Mouse (Mus musculus) liver, embryonic 16.5 days (tissue): ENCODE data around the gene Bloc1s2. TPM values are rescaled to one million over a fixed set of nuclear protein-coding genes. Genes with fewer than 3 reads are reported as not detected.
"Not testable (repeated sequence)": the region's sequence is repeated elsewhere in the genome, so short reads cannot be mapped to it uniquely, and the experiment has no call there.

Experiments
- ATAC-seq: fragments of 200-750 bp; cut with Nextera tagmentation; 2 replicates; pipeline ENCODE4 v1.8.0; 2017; ENCODE audit warnings: low read depth, mild to moderate bottlenecking, moderate number of reproducible peaks, moderate library complexity
- H3K27ac ChIP-seq: fragments of 300-500 bp; sonication (generic); 2 replicates; pipeline ENCODE4 v1.5.1; 2014; ENCODE audit warnings: mild to moderate bottlenecking, low read length
- H3K27me3 ChIP-seq: fragments of 300-500 bp; sonication (generic); 2 replicates; pipeline ENCODE4 v1.6.1; 2014; ENCODE audit warnings: low read depth, low read length, mixed read lengths; ENCODE audit not compliant: control insufficient read depth, insufficient read depth
- H3K36me3 ChIP-seq: fragments of 300-500 bp; sonication (generic); 2 replicates; pipeline ENCODE4 v1.6.1; 2014; ENCODE audit warnings: mild to moderate bottlenecking; ENCODE audit not compliant: control insufficient read depth, insufficient read depth
- H3K4me1 ChIP-seq: fragments of 300-500 bp; sonication (generic); 2 replicates; pipeline ENCODE4 v1.6.1; 2014; ENCODE audit warnings: low read depth, low read length, mixed read lengths; ENCODE audit not compliant: control insufficient read depth
- H3K4me2 ChIP-seq: fragments of 300-500 bp; sonication (generic); 2 replicates; pipeline ENCODE4 v1.6.1; 2014; ENCODE audit warnings: low read depth, low read length, mixed read lengths
- H3K4me3 ChIP-seq: fragments of 300-500 bp; sonication (generic); 2 replicates; pipeline ENCODE4 v1.5.1; 2014; ENCODE audit warnings: low read depth, mild to moderate bottlenecking, low read length
- H3K9ac ChIP-seq: fragments of 300-500 bp; sonication (generic); 2 replicates; pipeline ENCODE4 v1.6.1; 2014; ENCODE audit warnings: low read depth, low read length
- H3K9me3 ChIP-seq: fragments of 300-500 bp; sonication (generic); replicated peaks from 2 replicates; pipeline ENCODE4 v1.6.1; 2016; ENCODE audit warnings: low read length; ENCODE audit not compliant: control insufficient read depth
- WGBS: fragments of 180-500 bp; shearing (Covaris S2); extraction: QIAGEN DNeasy Blood & Tissue Kit; methylation state at CpG from one replicate; pipeline ENCODE4 v1.1.7; 2014; ENCODE audit not compliant: insufficient replicate concordance; 5-methylcytosine and 5-hydroxymethylcytosine counted together
- polyA plus RNA-seq: library from polyadenylated mRNA; unstranded; fragments of >200 nt; fragmentation: Nextera tagmentation; extraction: Ambion mirVana; gene quantifications from 2 replicates; pipeline ENCODE4 v1.2.1, GENCODE M21; 2015

Gene Bloc1s2
- polyA plus RNA-seq, 1 experiment from 2014 or later, result 27.0 TPM

DNA sequence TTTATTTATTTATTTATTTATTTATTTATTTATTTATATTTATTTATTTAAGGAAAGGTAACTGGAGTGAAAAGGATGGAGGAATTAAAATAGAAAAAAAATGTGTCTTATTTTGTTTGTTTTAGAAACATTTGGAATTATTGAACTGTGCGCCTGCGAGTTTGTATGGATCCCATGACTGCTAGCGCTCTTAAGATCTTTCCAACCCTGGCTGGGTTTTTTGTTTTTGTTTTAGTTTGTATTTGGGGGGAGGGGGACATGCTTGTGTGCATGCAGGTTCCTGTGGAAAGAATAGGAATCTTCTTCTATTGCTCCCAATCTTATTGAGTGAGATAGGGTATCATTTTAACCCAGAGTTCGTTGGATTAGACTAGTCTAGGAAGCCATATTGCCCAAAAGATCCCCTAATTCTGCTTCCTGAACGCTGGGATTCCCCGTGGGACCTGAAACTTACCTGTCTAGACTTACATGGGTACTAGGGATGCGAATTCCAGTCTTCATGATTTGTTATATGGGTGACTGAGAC lies 10.2 kb downstream of the Bloc1s2 start:
- ATAC-seq, result no peak
- peak overlapping the region; percentile 98 for H3K4me3 ChIP-seq
- WGBS, result 30% methylated on average over 7 of the region's 7 CpGs
- peak overlapping the region; percentile 90 for H3K4me2 ChIP-seq
- peaks cover 13% of the 10 kb centered on the region for H3K4me1 ChIP-seq
- H3K27ac ChIP-seq, result no peak overlapping the region
- peaks cover 3% of the 10 kb centered on the region for H3K36me3 ChIP-seq
- no peaks in the 10 kb centered on the region for H3K9me3 ChIP-seq
- H3K9ac ChIP-seq, result peak overlapping the region; percentile 13; the same call in 1 of the 2 replicates
- H3K27me3 ChIP-seq, result no peaks in the 10 kb centered on the region

DNA sequence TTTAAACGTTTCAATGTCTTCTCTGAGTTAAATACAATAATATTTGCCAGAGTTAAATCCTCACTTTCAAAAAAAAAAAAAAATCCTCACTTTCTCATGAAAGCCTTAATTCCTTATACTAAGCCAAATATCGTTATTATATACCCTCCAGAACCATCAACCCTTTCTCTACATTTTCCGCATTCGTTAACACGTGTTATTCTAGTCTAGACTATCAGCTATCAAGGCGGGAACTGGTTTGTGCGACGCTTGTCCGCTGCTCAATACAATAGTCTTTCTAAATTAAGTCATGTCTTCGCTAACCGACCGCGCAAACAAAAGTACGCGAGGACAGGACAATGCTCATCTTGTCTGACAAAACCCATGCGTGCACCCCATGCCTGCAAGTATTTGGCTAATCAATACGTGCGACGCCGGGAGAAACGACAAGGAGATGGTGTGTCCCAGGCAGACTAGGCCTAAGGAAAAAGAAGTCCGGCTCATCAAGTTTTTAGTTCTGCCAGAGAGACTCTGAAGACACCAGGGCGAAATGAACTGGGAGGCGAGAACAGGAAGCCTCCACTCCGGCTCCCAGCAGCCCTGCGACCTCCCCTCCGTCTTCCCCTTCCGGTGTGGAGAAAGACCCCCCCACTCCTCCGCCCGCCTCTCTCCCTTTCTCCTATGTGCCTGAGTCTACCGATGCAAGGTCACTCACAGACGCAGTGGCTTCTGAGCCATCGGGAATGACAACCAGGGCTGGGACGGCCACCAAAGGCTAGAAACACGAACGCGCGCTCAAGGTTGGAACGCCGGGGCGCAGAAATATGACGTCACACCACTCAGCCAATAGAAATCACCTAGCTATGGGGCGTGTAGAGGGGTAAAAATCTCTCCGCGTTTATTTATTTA lies 10.9 kb downstream of the Bloc1s2 start, which contains the start of gene Cwf19l1:
Gene Cwf19l1 (minus strand): TSS at position 805 of the 888 bp plus-strand sequence.
- Histone ChIP-seq H3K9ac (peak within 1 kb of the TSS; percentile 77), H3K36me3 (peaks cover 7% of the 10 kb centered on the region), H3K27me3 (no peaks in the 10 kb centered on the region), H3K4me2 (peak within 1 kb of the TSS; percentile 90), H3K9me3 (no peaks in the 10 kb centered on the region), H3K4me1 (peaks cover 13% of the 10 kb centered on the region), H3K27ac (peak within 1 kb of the TSS; percentile 86), H3K4me3 (peak within 1 kb of the TSS; percentile 98)
- under 1% methylated on average over 45 of the region's 45 CpGs for WGBS
- peak; percentile 88 for ATAC-seq

DNA sequence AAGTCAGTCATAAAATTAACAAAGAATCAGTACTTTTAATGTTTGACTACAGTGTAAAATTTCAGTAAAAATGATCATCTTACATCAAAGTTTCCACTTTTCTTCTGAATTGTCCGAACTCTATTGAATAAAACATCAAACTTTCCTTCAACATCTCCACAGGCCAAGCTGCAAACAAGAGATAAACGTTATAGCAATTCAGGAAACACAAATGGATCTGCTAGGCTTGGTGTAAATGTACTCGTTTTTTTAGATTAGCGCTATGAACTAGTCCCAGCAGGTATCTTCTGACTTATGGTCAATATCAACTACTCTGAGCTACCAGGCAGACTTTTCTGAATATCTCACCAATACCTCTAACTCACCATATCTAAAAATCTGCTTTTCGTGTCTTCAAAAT lies 13.3 kb downstream of the Bloc1s2 start:
- peaks cover 13% of the 10 kb centered on the region for H3K4me1 ChIP-seq
- 64% methylated on average over 5 of the region's 5 CpGs for WGBS
- H3K36me3 ChIP-seq, result peaks cover 12% of the 10 kb centered on the region
- no peak overlapping the region for H3K4me2 ChIP-seq
- H3K27me3 ChIP-seq, result no peaks in the 10 kb centered on the region
- H3K9me3 ChIP-seq, result no peaks in the 10 kb centered on the region
- H3K27ac ChIP-seq, result no peak overlapping the region
- no peak overlapping the region for H3K4me3 ChIP-seq
- H3K9ac ChIP-seq, result no peak overlapping the region
- ATAC-seq, result no peak

DNA sequence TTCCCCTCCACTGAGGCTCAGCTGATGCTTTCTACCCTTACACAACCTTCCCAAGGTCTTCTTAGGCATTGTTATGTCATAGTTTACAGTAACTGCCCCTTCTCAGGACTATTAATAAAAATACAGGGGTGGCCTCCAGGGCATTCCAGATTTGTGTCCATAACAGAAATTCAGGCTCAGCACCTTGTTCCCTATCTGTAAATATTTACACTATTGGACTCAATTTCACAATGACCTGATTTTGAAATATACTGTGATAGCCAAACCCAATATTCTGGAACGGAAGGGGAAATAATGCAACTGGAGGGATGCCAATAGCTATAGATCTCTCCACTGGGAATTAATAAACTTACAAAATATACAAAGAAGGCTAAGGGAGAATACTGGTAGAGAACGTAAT lies 17.7 kb downstream of the Bloc1s2 start:
- Histone ChIP-seq H3K4me2 (no peak overlapping the region), H3K9ac (no peak overlapping the region), H3K27me3 (no peaks in the 10 kb centered on the region), H3K27ac (no peak overlapping the region), H3K4me1 (peaks cover 3% of the 10 kb centered on the region), H3K9me3 (no peaks in the 10 kb centered on the region), H3K4me3 (no peak overlapping the region), H3K36me3 (peaks cover 39% of the 10 kb centered on the region)
- ATAC-seq, result peak; percentile 32; the same call in 1 of the 2 replicates
- 79% methylated on average over 2 of the region's 2 CpGs for WGBS

DNA sequence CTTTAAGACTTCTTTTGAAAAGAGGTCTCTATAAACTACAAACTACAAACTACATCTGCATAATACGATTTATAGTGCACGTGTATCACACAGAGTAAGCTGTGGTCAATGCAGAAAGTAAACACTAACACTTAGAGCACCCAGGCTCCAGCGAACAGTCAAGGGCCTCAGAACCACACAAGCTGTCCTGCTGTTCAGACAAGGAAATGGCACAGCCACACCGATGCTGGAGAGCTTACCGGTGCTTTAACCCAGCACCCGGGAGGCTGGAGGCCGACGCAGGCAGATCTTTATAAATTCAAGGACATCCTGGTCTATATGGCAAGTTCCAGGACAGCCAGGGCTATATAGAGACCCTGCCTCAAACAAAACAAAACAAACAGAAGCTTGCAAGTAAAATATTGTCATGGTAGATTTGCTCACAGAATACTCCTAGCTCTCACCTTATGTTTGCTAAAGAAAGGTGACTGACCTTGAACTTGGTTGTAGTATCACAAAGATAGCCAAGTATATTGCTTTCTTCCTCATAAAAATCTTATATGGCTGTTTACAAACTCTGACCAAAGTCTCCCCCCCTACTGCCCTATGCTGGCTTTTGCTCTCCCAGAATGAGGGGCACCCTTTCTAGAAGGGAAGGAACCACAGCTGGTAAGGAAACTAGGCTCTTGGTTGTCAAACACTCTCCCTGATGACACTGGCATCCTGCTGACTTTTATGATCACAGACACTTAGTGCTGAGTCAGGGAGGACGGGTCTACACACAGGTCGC lies 18.3 kb downstream of the Bloc1s2 start:
- H3K4me3 ChIP-seq, result no peak overlapping the region
- H3K9ac ChIP-seq, result no peak overlapping the region
- H3K27ac ChIP-seq, result 0 out of 2 replicates have a peak overlapping the region, but pooled peaks have one; percentile 12
- no peaks in the 10 kb centered on the region for H3K27me3 ChIP-seq
- no peaks in the 10 kb centered on the region for H3K9me3 ChIP-seq
- peaks cover 45% of the 10 kb centered on the region for H3K36me3 ChIP-seq
- no peaks in the 10 kb centered on the region; the same call in 1 of the 2 replicates for H3K4me1 ChIP-seq
- H3K4me2 ChIP-seq, result no peak overlapping the region
- no peak for ATAC-seq
- WGBS, result 78% methylated on average over 10 of the region's 10 CpGs

DNA sequence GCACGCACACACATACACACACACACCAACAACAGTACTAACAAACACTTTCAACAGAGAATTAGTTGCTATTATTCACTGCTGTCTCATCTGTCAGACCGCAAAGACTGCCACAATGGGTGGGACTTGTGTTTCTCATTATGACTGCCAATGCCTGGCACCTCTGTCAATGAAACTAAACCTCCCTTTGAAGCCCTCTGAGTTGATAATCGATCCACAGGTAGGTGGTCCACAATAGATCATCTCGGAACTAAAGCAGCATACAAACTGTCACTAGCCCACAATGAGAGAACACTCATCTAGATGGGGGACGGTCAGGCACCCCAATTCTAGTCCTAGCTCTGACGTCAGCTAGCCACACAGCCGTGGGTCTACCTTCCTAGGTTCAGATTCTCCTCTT lies 25.1 kb downstream of the Bloc1s2 start:
- Histone ChIP-seq H3K4me3 (no peak overlapping the region), H3K4me1 (no peaks in the 10 kb centered on the region; the same call in 1 of the 2 replicates), H3K27ac (no peak overlapping the region), H3K27me3 (no peaks in the 10 kb centered on the region), H3K9me3 (no peaks in the 10 kb centered on the region), H3K36me3 (peaks cover 44% of the 10 kb centered on the region), H3K9ac (no peak overlapping the region), H3K4me2 (no peak overlapping the region)
- 78% methylated on average over 7 of the region's 7 CpGs for WGBS
- ATAC-seq, result no peak

DNA sequence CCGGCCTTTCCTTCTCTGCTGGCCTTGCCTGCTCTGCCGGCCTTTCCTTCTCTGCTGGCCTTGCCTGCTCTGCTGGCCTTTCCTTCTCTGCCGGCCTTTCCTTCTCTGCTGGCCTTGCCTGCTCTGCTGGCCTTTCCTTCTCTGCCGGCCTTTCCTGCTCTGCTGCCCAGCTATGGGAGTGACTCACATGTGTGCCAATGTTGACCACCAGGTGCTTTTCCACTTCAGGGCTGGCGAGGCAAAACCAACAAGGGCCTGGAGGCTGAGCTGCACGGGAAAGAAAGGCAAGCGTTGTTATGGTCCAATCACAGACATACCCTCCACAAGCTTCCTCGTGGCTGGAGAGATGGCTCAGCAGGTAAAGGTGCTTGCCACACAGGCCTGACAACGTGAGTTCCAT lies 25.6 kb downstream of the Bloc1s2 start:
- H3K9me3 ChIP-seq, H3K4me2 ChIP-seq, H3K4me3 ChIP-seq, H3K4me1 ChIP-seq, H3K27me3 ChIP-seq, ATAC-seq, H3K9ac ChIP-seq, H3K27ac ChIP-seq: not testable (repeated sequence)
- WGBS, result 83% methylated on average over 7 of the region's 9 CpGs
- H3K36me3 ChIP-seq, result peaks cover 44% of the 10 kb centered on the region

DNA sequence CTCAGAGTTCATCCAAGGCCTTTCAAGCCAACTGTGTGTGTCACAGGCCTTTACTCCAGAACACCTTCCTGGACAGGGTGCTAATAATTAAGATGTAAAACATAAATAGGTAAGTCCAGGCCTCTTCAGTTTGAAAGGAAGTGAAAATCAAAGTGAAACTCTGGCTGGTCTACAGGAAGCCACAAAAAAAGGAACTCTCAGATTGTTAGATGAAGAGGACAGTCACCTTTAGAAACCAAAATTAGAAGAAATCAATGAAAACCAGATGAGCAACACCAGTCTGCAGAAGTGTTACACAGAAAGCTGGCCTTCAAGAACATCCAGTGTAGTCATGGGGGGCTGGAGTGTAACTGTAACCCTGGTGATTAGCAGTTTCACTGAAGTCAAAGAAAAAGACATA lies 28.5 kb downstream of the Bloc1s2 start:
- peaks cover 35% of the 10 kb centered on the region for H3K36me3 ChIP-seq
- no peak overlapping the region for H3K4me3 ChIP-seq
- H3K27me3 ChIP-seq, result no peaks in the 10 kb centered on the region
- H3K4me1 ChIP-seq, result no peaks in the 10 kb centered on the region; the same call in 1 of the 2 replicates
- H3K9ac ChIP-seq, result no peak overlapping the region
- no peak overlapping the region for H3K27ac ChIP-seq
- no peak overlapping the region for H3K4me2 ChIP-seq
- no peaks in the 10 kb centered on the region for H3K9me3 ChIP-seq
- no peak for ATAC-seq
